8 mouse cellular contexts compared by ENCODE assay signal in the genomic region with DNA sequence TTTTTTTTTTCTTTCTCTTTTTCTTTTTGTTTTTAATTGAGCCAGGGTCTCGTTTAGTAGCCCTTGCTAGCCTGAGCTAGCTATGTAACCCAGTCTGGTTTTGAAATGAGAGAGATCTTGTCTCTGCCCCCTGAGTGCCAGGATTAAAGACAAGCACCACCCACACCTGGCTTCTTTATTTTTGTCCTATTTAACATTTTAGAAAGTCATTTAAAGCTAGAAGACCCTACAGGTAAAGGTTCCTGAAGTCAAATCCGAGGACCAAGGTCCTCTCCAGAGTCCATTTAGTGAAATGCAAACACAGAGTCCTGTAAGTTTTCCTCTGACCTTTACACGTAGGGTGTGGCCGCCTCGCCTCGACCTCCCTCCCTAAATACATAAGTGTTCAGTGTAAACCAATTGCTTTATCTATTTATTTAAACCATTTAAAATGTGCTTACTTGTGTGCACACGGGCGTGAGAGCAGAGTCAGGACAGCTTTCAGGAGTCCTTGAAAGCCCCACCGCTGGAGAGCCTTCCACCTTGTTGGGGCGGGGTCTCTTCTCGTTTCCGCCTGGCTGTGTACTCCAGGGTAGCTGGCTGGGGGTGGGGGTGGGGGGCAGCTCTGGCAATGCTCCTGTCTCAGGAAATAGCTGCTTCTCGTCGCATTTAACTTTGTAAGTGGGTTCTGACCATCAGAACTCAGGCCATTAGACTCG. TPM values are rescaled to one million over a fixed set of nuclear protein-coding genes. Genes with fewer than 3 reads are reported as not detected.
A peak's percentile ranks its signal among the peaks of the same experiment; 100 is the strongest.
DNase-seq lines count a peak whose midpoint lies in the region; ATAC-seq and TF ChIP-seq lines count a peak whose summit lies in the region.

No protein-coding gene starts in this region.

- H3K9me3 ChIP-seq in midbrain, postnatal 0 days (ENCODE audit: low read length): no peaks in the 10 kb centered on the region

- TF ChIP-seq CTCF in bone marrow, adult 2 months (IDR thresholded peaks at IDR 0.05; ENCODE audit: control insufficient read depth, insufficient read depth, low read length): no peak
- no peak for TF ChIP-seq CTCF in midbrain, postnatal 0 days (IDR thresholded peaks at IDR 0.05)

- peak overlapping the region; percentile 18 for H3K4me3 ChIP-seq in bone marrow, adult 2 months (replicated peaks; ENCODE audit: control insufficient read depth, low read depth, low read length)
- 0 out of 2 replicates have a peak overlapping the region, but pooled peaks have one; percentile 0 for H3K4me3 ChIP-seq in midbrain, postnatal 0 days (ENCODE audit: low read depth, low read length)

- intact Hi-C loops in heart, postnatal 14 days (cut with DNase I): no loop called here

- no peak for TF ChIP-seq POLR2A in bone marrow, adult 2 months (IDR thresholded peaks at IDR 0.05; ENCODE audit: borderline replicate concordance, control insufficient read depth, low read depth, low read length)

- no peak for ATAC-seq in midbrain, postnatal 0 days (ENCODE audit: low FRiP score)
- no peak for ATAC-seq in granulocyte monocyte progenitor cell, adult 5-6 weeks (replicated peaks; ENCODE audit: poor library complexity, severe bottlenecking)

- WGBS in bone marrow, adult 2 months: 10% methylated on average over 15 of the region's 15 CpGs
- WGBS in midbrain, postnatal 0 days: 17% methylated on average over 15 of the region's 15 CpGs

- no peak overlapping the region for H3K9ac ChIP-seq in midbrain, postnatal 0 days (replicated peaks; ENCODE audit: low read length, poor library complexity, severe bottlenecking)

- no peaks in the 10 kb centered on the region for H3K36me3 ChIP-seq in midbrain, postnatal 0 days (ENCODE audit: insufficient read depth, low read length)

- H3K27ac ChIP-seq in bone marrow, adult 2 months (ENCODE audit: control insufficient read depth, insufficient read depth, low read depth, low read length, poor library complexity): 0 out of 2 replicates have a peak overlapping the region, but pooled peaks have one; percentile 10
- no peak overlapping the region for H3K27ac ChIP-seq in midbrain, postnatal 0 days (ENCODE audit: low read depth, low read length)

- peak; percentile 90 for DNase-seq in heart, adult 11 months
- DNase-seq in heart, postnatal 14 days: no peak
- DNase-seq in induced T-regulatory cell, adult 2 months (ENCODE audit: low read depth): peak; percentile 75
- DNase-seq in midbrain, postnatal 0 days (ENCODE audit: low spot score): no peak
- DNase-seq in right cerebral cortex, postnatal 25 days: no peak
- DNase-seq in kidney, postnatal 36 days: no peak

- H3K27me3 ChIP-seq in midbrain, postnatal 0 days (ENCODE audit: insufficient read depth, low read length): peaks cover 6% of the 10 kb centered on the region

- H3K4me2 ChIP-seq in midbrain, postnatal 0 days (ENCODE audit: low read depth, low read length, poor library complexity, severe bottlenecking): peak overlapping the region; percentile 35

- H3K4me1 ChIP-seq in bone marrow, adult 2 months (ENCODE audit: control insufficient read depth, insufficient read depth, low read length): no peaks in the 10 kb centered on the region; the same call in 1 of the 2 replicates
- no peaks in the 10 kb centered on the region for H3K4me1 ChIP-seq in midbrain, postnatal 0 days (ENCODE audit: insufficient read depth, low read length)

RNA-seq across cellular contexts. Expression of a gene that starts 4.8 kb away (rescaled TPM):
- total RNA-seq in heart, postnatal 14 days (2021): 100 to 1,000 TPM; 264 to 305 TPM
- polyA plus RNA-seq in bone marrow, adult 2 months (2011; ENCODE audit: insufficient read depth, insufficient read length, low replicate concordance, missing spikeins): 103 and 232 TPM in 2 replicates
- total RNA-seq in midbrain, postnatal 0 days (2014; rRNA removed): 647 and 778 TPM in 2 replicates
- 291 and 295 TPM in 2 replicates for polyA plus RNA-seq in midbrain, postnatal 0 days (2015; fragmentation: Nextera tagmentation; extraction: Ambion mirVana)
- 322 and 433 TPM in 2 replicates for total RNA-seq in granulocyte monocyte progenitor cell, adult 5-6 weeks (2014; fragmentation: Nextera tagmentation)
- 678 and 830 TPM in 2 replicates for total RNA-seq in granulocyte monocyte progenitor cell, adult 5-6 weeks (2017)

RNA-seq across cellular contexts. Expression of a gene that starts 25.0 kb away (rescaled TPM):
- total RNA-seq in heart, postnatal 14 days (2021): 1 to 10 TPM; 4.4 to 9.3 TPM
- 35.1 and 55.1 TPM in 2 replicates for polyA plus RNA-seq in bone marrow, adult 2 months (2011; ENCODE audit: insufficient read depth, insufficient read length, low replicate concordance, missing spikeins)
- 8.6 and 10.0 TPM in 2 replicates for total RNA-seq in midbrain, postnatal 0 days (2014; rRNA removed)
- 20.4 and 22.6 TPM in 2 replicates for polyA plus RNA-seq in midbrain, postnatal 0 days (2015; fragmentation: Nextera tagmentation; extraction: Ambion mirVana)
- total RNA-seq in granulocyte monocyte progenitor cell, adult 5-6 weeks (2014; fragmentation: Nextera tagmentation): 100.0 and 117 TPM in 2 replicates
- total RNA-seq in granulocyte monocyte progenitor cell, adult 5-6 weeks (2017): 78.2 and 92.9 TPM in 2 replicates

RNA-seq across cellular contexts. Expression of a gene that starts 43.8 kb away (rescaled TPM):
- total RNA-seq in heart, postnatal 14 days (2021): 10 to 100 TPM in 1 of 2 experiments, 1 to 10 TPM in 1; 5.1 to 18.8 TPM
- polyA plus RNA-seq in bone marrow, adult 2 months (2011; ENCODE audit: insufficient read depth, insufficient read length, low replicate concordance, missing spikeins): 32.3 and 39.5 TPM in 2 replicates
- not detected in 2 replicates for total RNA-seq in midbrain, postnatal 0 days (2014; rRNA removed)
- not detected in 2 replicates for polyA plus RNA-seq in midbrain, postnatal 0 days (2015; fragmentation: Nextera tagmentation; extraction: Ambion mirVana)
- not detected in 2 replicates for total RNA-seq in granulocyte monocyte progenitor cell, adult 5-6 weeks (2014; fragmentation: Nextera tagmentation)
- 0.15 TPM in 1 of 2 replicates, not detected in the other for total RNA-seq in granulocyte monocyte progenitor cell, adult 5-6 weeks (2017)

RNA-seq across cellular contexts. Expression of a gene that starts 44.8 kb away (rescaled TPM):
- total RNA-seq in heart, postnatal 14 days (2021): not detected
- polyA plus RNA-seq in bone marrow, adult 2 months (2011; ENCODE audit: insufficient read depth, insufficient read length, low replicate concordance, missing spikeins): 6.3 and 13.7 TPM in 2 replicates
- not detected in 2 replicates for total RNA-seq in midbrain, postnatal 0 days (2014; rRNA removed)
- not detected in 2 replicates for polyA plus RNA-seq in midbrain, postnatal 0 days (2015; fragmentation: Nextera tagmentation; extraction: Ambion mirVana)
- not detected in 2 replicates for total RNA-seq in granulocyte monocyte progenitor cell, adult 5-6 weeks (2014; fragmentation: Nextera tagmentation)
- not detected in 2 replicates for total RNA-seq in granulocyte monocyte progenitor cell, adult 5-6 weeks (2017)

Comparison
In these comparisons a context has a peak if more than half of its experiments do, and no peak if none do; other contexts are left out.
1. DNase-seq: peak in heart, adult 11 months (single experiment) and induced T-regulatory cell, adult 2 months (single experiment); none in heart, postnatal 14 days (0 of 2), midbrain, postnatal 0 days (single experiment), right cerebral cortex, postnatal 25 days (single experiment) and kidney, postnatal 36 days (0 of 2).